Mouse (Mus musculus): ENCODE measurements around the gene Trio. TPM values are rescaled to one million over a fixed set of nuclear protein-coding genes. Genes with fewer than 3 reads are reported as not detected.

Trio gene
- polyA plus RNA-seq, 1 experiment from 2014 or later, result 36.4 TPM

DNA sequence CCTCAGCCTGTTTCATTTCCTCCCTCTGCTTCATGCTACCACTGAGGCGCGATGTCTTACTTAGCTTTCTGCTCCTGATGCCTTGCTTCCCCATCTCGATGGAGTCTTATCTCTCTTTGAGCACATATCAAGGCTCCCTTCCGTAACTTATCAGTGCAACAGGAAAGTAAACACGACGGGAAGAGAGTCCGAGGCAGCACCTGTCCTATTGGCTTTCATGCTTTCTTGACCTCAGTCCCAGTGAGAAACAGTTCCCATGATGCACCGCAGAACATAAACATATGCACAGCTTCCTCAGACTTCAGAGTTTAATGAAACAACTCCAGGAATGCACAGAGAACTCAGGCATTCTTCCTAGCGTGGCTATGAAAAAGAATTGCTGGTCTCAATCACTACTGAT, 65.0 kb downstream of the Trio start:
- Histone ChIP-seq H3K4me1 (peaks cover 87% of the 10 kb centered on the region), H3K27ac (replicated peaks) (no peak overlapping the region), H3K27me3 (replicated peaks) (no peaks in the 10 kb centered on the region), H3K4me2 (no peak overlapping the region), H3K9me3 (replicated peaks) (no peaks in the 10 kb centered on the region), H3K4me3 (replicated peaks) (no peak overlapping the region), H3K9ac (replicated peaks) (no peak overlapping the region), H3K36me3 (no peaks in the 10 kb centered on the region)
- no peak for ATAC-seq (ENCODE audit: low FRiP score)
- whole genome bisulfite sequencing, result 69% methylated on average over 9 of the region's 9 CpGs

DNA sequence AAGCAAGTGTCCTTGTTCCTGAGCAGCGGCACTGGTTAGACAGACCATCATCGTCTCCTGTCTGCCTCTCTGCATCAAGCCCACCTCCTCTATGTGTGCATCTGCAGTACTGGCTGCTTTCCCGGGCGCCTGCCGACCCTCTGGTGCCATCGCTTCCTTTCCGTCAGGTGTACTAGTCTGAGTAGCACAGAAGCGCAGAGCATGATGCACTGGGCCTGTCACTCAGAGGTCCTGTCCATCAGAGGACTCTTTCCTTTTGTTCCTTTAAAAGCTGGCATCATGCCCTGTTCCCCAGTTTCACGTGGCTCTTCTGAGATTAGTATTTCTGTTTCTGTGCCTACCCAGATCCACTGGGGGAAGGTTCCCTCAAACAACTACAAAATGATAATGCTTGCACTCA, 67.8 kb downstream of the Trio start:
- Histone ChIP-seq H3K9ac (replicated peaks) (no peak overlapping the region), H3K9me3 (replicated peaks) (no peaks in the 10 kb centered on the region), H3K27ac (replicated peaks) (peak overlapping the region; percentile 48), H3K27me3 (replicated peaks) (no peaks in the 10 kb centered on the region), H3K36me3 (no peaks in the 10 kb centered on the region), H3K4me1 (peaks cover 82% of the 10 kb centered on the region), H3K4me2 (no peak overlapping the region), H3K4me3 (replicated peaks) (no peak overlapping the region)
- WGBS, result 55% methylated on average over 9 of the region's 9 CpGs
- 0 out of 2 replicates have a peak, but pooled peaks have one; percentile 32 for ATAC-seq (ENCODE audit: low FRiP score)

DNA sequence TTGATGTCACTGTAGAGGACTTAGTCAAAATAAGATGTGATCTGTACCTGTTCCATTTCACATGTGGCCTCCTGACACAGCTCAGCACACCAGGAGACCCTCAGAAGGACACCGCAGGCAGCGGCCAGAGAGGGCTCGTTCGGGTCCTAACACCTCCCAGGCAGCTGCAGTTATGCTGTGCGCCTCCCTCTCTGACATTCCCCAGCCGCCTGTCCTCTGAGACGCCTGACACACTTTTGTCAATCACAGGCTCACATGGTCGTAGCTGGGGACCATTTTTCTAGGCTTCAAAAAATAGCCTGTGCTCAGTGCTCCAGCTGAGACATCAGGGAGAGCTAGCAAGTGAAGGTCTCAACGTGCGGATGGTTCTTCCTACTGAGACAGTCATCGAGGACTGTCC, 70.0 kb downstream of the Trio start:
- Histone ChIP-seq H3K4me2 (no peak overlapping the region), H3K4me3 (replicated peaks) (no peak overlapping the region), H3K36me3 (no peaks in the 10 kb centered on the region), H3K9me3 (replicated peaks) (no peaks in the 10 kb centered on the region), H3K4me1 (peaks cover 66% of the 10 kb centered on the region), H3K9ac (replicated peaks) (no peak overlapping the region), H3K27ac (replicated peaks) (no peak overlapping the region), H3K27me3 (replicated peaks) (no peaks in the 10 kb centered on the region)
- WGBS, result 50% methylated on average over 11 of the region's 11 CpGs
- ATAC-seq (ENCODE audit: low FRiP score), result no peak

DNA sequence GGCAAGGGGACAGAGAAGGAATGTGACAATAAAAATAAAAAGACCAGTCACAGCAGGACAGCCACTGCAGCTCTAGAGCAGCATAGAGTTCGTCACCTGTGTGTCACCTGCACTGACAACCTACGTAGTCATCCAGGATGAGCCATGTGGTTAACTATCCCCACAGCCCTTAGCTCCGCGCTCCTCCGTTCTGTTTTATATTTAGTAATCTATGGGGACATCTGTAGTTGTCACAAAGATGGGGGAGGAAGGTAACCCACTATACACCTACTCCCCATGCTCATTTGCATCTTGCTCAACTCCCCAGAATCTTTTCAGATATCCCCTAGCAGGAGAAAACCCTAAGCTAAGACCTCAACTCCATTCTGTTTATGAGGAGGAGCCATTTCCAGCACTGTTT, 71.3 kb downstream of the Trio start:
- Histone ChIP-seq H3K4me2 (no peak overlapping the region), H3K4me1 (peaks cover 54% of the 10 kb centered on the region), H3K27ac (replicated peaks) (no peak overlapping the region), H3K9me3 (replicated peaks) (no peaks in the 10 kb centered on the region), H3K27me3 (replicated peaks) (no peaks in the 10 kb centered on the region), H3K9ac (replicated peaks) (no peak overlapping the region), H3K36me3 (no peaks in the 10 kb centered on the region), H3K4me3 (replicated peaks) (no peak overlapping the region)
- no peak for ATAC-seq (ENCODE audit: low FRiP score)
- 64% methylated on average over 5 of the region's 5 CpGs for WGBS

DNA sequence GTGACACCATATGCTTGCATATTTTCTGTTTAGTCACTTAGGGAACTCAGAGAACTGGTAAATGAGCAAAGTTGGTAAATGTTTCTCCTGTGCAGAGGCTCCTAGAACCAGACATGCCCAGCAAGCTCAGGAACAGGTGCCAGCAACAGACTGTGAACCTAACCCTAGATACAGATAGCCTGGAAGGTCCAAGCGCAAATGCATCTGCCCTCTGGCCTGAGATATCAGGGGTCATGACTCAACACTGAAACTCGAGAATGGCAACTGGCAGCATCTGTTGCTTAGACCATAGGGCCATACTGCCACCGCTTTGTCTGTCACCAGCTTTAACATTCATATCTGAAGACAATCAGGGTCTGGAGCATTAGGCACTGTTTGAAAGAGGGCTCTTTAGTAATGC, 72.1 kb downstream of the Trio start:
- Histone ChIP-seq H3K4me1 (peaks cover 47% of the 10 kb centered on the region), H3K4me2 (no peak overlapping the region), H3K4me3 (replicated peaks) (no peak overlapping the region), H3K9me3 (replicated peaks) (no peaks in the 10 kb centered on the region), H3K9ac (replicated peaks) (no peak overlapping the region), H3K27me3 (replicated peaks) (no peaks in the 10 kb centered on the region), H3K27ac (replicated peaks) (no peak overlapping the region), H3K36me3 (no peaks in the 10 kb centered on the region)
- ATAC-seq (ENCODE audit: low FRiP score), result no peak
- 72% methylated on average over 3 of the region's 3 CpGs for WGBS

DNA sequence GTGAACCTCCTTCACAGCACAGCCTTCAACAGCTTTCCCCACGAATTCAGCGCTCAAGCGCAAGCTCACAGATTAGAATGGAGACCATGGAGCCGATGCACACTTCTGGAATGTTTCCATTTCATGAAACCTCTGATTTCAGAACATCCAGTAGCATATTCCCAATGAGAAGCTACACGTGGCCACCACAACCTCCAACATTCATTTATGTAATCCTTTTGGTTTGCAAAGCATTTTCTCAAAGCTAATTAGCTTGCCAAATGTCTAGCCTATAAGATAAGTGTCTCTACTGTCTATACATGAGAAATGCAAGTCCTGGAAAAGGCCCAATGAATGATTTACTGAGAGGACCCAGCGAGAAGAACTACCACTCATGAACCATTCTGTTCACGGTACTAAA, 74.5 kb downstream of the Trio start:
- 89% methylated on average over 7 of the region's 7 CpGs for WGBS
- Histone ChIP-seq H3K4me2 (no peak overlapping the region), H3K4me1 (peaks cover 33% of the 10 kb centered on the region), H3K9ac (replicated peaks) (no peak overlapping the region), H3K4me3 (replicated peaks) (no peak overlapping the region), H3K9me3 (replicated peaks) (no peaks in the 10 kb centered on the region), H3K36me3 (no peaks in the 10 kb centered on the region), H3K27me3 (replicated peaks) (no peaks in the 10 kb centered on the region), H3K27ac (replicated peaks) (no peak overlapping the region)
- ATAC-seq (ENCODE audit: low FRiP score), result no peak

DNA sequence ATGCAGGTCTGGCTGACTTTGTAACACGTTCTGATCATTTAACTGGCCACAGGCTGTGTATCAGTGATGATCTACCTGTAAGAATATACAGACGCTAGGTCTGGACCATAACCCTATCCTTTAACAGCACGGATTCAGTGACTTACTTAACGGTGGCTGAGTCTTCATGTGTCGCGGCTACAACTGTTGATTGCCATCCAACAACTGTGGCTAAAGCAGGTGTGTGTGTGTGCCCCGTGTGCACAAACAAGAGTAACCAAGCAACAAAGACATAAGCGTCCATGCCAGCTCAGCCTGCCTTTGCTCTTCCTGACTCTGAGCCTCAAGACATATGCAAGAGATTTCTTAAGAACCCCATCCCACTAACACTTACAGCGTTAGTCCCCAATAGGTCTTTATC, 76.5 kb downstream of the Trio start:
- Histone ChIP-seq H3K4me3 (replicated peaks) (no peak overlapping the region), H3K9ac (replicated peaks) (no peak overlapping the region), H3K27ac (replicated peaks) (no peak overlapping the region), H3K36me3 (no peaks in the 10 kb centered on the region), H3K4me2 (no peak overlapping the region), H3K4me1 (peaks cover 38% of the 10 kb centered on the region), H3K9me3 (replicated peaks) (no peaks in the 10 kb centered on the region), H3K27me3 (replicated peaks) (no peaks in the 10 kb centered on the region)
- 93% methylated on average over 9 of the region's 9 CpGs for WGBS
- ATAC-seq (ENCODE audit: low FRiP score), result no peak

DNA sequence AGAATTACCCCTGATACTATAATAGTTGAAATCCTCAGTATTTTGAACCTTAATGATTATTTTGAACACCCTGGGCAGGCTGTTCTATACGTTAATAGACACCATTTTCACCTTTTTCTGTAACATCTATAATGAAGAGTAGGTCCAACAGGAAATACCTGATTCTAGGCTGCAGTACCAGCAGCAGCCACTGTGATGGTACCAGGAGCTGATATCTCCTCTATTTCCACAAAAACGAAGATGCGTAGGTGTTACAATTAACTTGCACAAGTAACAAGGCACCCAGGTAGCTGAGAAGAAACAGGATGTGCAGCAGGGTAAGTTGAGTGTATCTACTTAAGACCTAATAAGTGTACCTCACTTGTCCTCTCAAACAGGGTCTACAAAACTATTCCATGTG, 77.8 kb downstream of the Trio start:
- Histone ChIP-seq H3K27me3 (replicated peaks) (no peaks in the 10 kb centered on the region), H3K9me3 (replicated peaks) (no peaks in the 10 kb centered on the region), H3K9ac (replicated peaks) (no peak overlapping the region), H3K36me3 (no peaks in the 10 kb centered on the region), H3K4me2 (no peak overlapping the region), H3K4me3 (replicated peaks) (no peak overlapping the region), H3K4me1 (peaks cover 43% of the 10 kb centered on the region), H3K27ac (replicated peaks) (no peak overlapping the region)
- no peak for ATAC-seq (ENCODE audit: low FRiP score)
- 92% methylated on average over 3 of the region's 3 CpGs for WGBS

DNA sequence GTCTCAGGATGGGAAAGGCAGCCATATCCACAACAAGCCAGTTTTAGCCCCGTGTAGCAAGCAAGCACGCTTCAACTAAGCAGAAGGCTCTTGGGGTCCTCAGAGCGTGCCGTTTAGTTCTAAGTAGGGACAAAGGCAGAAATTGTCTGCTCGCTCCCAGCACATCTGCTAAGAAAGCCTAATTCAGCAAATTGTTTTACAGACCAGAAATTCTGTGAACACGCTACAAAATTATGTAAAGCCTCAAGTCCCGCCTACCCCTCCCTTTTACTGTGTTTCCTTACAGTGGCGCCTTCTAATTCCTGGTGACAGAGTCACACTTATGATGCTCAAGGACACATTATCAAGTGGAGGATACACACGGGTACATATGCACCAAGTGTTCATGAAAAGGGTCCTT, 80.1 kb downstream of the Trio start:
- 56% methylated on average over 9 of the region's 9 CpGs for WGBS
- Histone ChIP-seq H3K27me3 (replicated peaks) (no peaks in the 10 kb centered on the region), H3K4me1 (peaks cover 62% of the 10 kb centered on the region), H3K4me3 (replicated peaks) (no peak overlapping the region), H3K27ac (replicated peaks) (no peak overlapping the region), H3K9me3 (replicated peaks) (no peaks in the 10 kb centered on the region), H3K9ac (replicated peaks) (no peak overlapping the region), H3K36me3 (no peaks in the 10 kb centered on the region), H3K4me2 (no peak overlapping the region)
- no peak for ATAC-seq (ENCODE audit: low FRiP score)

DNA sequence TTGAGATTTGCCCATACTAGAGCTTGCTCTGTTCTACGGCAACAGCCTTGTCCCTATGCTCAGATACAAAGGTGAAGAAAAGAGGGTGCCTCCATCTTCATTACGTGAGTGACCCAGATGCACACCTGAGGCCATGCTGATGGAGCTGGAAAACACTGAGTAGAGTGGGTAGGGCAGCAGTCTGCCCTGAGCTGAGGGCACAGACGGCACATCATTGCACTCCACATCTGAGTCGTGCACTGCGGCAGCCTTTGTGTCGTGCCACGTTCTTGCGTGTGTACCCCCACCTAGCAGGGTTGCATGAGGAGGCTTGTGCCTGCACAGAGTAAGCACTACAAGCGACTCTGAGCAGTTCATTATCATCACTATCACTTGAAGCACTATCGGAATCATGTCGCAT, 80.8 kb downstream of the Trio start:
- H3K9ac ChIP-seq (replicated peaks), result no peak overlapping the region; the same call in 1 of the 2 replicates
- no peak overlapping the region for H3K4me2 ChIP-seq
- H3K4me1 ChIP-seq, result peaks cover 67% of the 10 kb centered on the region
- H3K9me3 ChIP-seq (replicated peaks), result no peaks in the 10 kb centered on the region
- no peaks in the 10 kb centered on the region for H3K27me3 ChIP-seq (replicated peaks)
- no peak overlapping the region for H3K4me3 ChIP-seq (replicated peaks)
- H3K36me3 ChIP-seq, result no peaks in the 10 kb centered on the region
- H3K27ac ChIP-seq (replicated peaks), result no peak overlapping the region; the same call in 1 of the 2 replicates
- 0 out of 2 replicates have a peak, but pooled peaks have one; percentile 3 for ATAC-seq (ENCODE audit: low FRiP score)
- 84% methylated on average over 11 of the region's 11 CpGs for WGBS

DNA sequence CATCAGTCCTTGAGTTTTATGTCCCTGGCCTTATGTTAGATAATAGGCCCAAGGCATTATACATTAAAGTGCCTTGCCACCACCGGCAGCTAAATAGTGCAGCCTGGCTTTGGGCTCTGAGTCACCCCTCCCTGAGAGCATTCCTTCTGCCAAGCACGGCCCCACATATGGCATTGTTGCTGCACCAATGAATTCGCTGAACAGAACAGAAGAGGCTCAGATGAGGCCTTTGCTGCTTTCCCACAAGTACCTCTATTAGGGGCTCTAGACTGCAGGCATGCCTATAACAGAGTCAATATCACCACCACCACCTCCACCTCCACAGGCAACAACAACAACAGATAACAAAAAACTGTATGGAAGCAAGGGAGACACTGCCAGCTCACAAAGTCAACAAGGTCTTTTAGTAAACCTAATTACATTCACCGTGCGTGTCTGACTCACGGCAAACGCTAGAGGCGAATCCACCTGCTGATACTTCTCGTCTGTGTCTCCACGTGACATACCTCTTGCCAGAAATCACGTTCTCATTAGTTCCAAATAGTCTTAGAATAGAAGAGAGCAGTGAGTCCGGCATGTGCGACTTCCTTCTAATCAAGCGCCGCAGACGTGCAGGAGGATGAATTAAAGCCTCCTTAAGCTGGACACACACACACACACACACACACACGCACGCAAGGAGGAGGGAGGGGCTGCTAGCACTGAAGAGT, 82.0 kb downstream of the Trio start:
- WGBS, result 17% methylated on average over 18 of the region's 18 CpGs
- Histone ChIP-seq H3K9ac (replicated peaks) (no peak overlapping the region), H3K4me3 (replicated peaks) (no peak overlapping the region), H3K4me1 (peaks cover 75% of the 10 kb centered on the region), H3K27me3 (replicated peaks) (no peaks in the 10 kb centered on the region), H3K36me3 (no peaks in the 10 kb centered on the region), H3K9me3 (replicated peaks) (no peaks in the 10 kb centered on the region), H3K27ac (replicated peaks) (peak overlapping the region; percentile 54; the same call in 1 of the 2 replicates), H3K4me2 (peak overlapping the region; percentile 32)
- ATAC-seq (ENCODE audit: low FRiP score), result peak; percentile 50

DNA sequence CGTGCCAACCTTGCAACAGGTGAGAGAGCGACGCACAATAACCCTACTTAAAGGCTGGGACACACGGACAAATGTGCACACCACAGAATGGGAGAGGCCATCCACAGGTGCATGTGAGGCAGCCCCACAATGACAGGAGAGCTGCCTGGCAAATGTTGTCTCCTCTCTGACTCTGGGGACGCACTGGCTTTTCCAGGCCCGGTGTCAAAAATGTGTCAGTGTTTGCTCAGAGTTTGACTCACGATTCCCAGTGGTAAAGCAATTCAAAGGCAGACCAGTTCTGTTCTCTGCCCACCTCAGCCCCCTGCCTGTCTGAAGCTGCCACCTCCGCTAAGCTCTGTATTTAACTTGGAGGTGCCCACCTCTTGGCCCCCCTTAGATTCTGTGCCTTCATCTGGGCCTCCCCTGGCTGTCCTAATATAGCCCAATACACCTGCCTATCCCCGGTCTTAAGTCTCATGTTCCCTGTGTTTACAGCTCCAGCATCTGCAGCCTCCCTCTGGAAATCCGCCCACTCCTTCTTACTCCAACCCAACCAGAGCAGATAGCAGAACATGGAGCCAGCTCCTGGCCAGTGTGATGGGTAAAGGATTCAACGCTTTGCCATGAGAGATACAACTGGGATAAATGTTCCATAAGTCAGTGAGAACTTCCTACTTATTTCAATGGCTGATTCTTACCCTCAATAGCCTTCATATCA, 83.3 kb downstream of the Trio start:
- Histone ChIP-seq H3K36me3 (no peaks in the 10 kb centered on the region), H3K9me3 (replicated peaks) (no peaks in the 10 kb centered on the region), H3K4me1 (peaks cover 87% of the 10 kb centered on the region), H3K27ac (replicated peaks) (no peak overlapping the region), H3K27me3 (replicated peaks) (no peaks in the 10 kb centered on the region), H3K9ac (replicated peaks) (no peak overlapping the region), H3K4me2 (no peak overlapping the region), H3K4me3 (replicated peaks) (no peak overlapping the region)
- ATAC-seq (ENCODE audit: low FRiP score), result no peak
- WGBS, result 70% methylated on average over 11 of the region's 11 CpGs

Measured in neural tube, embryonic 15.5 days (tissue).